In genomic region chr11:51805221-51805981, GRCm38 (mm10) we compare ENCODE assay signal across 8 mouse cellular contexts. TPM values are rescaled to one million over a fixed set of nuclear protein-coding genes. Genes with fewer than 3 reads are reported as not detected.
A peak's percentile ranks its signal among the peaks of the same experiment; 100 is the strongest.
DNase-seq lines count a peak whose midpoint lies in the region; ATAC-seq and TF ChIP-seq lines count a peak whose summit lies in the region.

No protein-coding gene starts in this region.

- peak; percentile 91 for ATAC-seq in forebrain, embryonic 13.5 days
- peak; percentile 84 for ATAC-seq in neural tube, embryonic 14.5 days (ENCODE audit: low read depth)

- 19% methylated on average over 17 of the region's 17 CpGs for whole genome bisulfite sequencing in forebrain, embryonic 13.5 days
- 19% methylated on average over 17 of the region's 17 CpGs for WGBS in lung, adult 2 months
- 22% methylated on average over 17 of the region's 17 CpGs for WGBS in neural tube, embryonic 14.5 days

- no peaks in the 10 kb centered on the region for H3K36me3 ChIP-seq in ES-E14 (ENCODE audit: control insufficient read depth, insufficient read depth, low read length, poor library complexity, severe bottlenecking)
- no peaks in the 10 kb centered on the region for H3K36me3 ChIP-seq in forebrain, embryonic 13.5 days (ENCODE audit: poor library complexity, severe bottlenecking)
- H3K36me3 ChIP-seq in neural tube, embryonic 14.5 days (ENCODE audit: control insufficient read depth, insufficient read depth, low read length) = no peaks in the 10 kb centered on the region
- no peaks in the 10 kb centered on the region for H3K36me3 ChIP-seq in testis, adult 2 months (ENCODE audit: control insufficient read depth, insufficient read depth, low read length)

- peaks cover 0 to 8% of the 10 kb centered on the region in 2 experiments; a peak in 1 of 4 replicates for H3K4me1 ChIP-seq in ES-E14 (ENCODE audit: control insufficient read depth in 2 of 2, insufficient read depth in 2 of 2, low read length in 2 of 2, poor library complexity in 1 of 2)
- peaks cover 5% of the 10 kb centered on the region; the same call in 1 of the 2 replicates for H3K4me1 ChIP-seq in forebrain, embryonic 13.5 days
- 0 out of 2 replicates have a peak, but pooled peaks cover 2% of the 10 kb centered on the region for H3K4me1 ChIP-seq in lung, adult 2 months (ENCODE audit: control insufficient read depth, insufficient read depth, low read length)
- H3K4me1 ChIP-seq in neural tube, embryonic 14.5 days (ENCODE audit: control insufficient read depth, insufficient read depth, low read length) = no peaks in the 10 kb centered on the region
- H3K4me1 ChIP-seq in testis, adult 2 months (ENCODE audit: control insufficient read depth, insufficient read depth, low read length) = peaks cover 6% of the 10 kb centered on the region

- peaks cover 4% of the 10 kb centered on the region; the same call in 1 of the 2 replicates for H3K27me3 ChIP-seq in forebrain, embryonic 13.5 days
- no peaks in the 10 kb centered on the region for H3K27me3 ChIP-seq in neural tube, embryonic 14.5 days (ENCODE audit: control insufficient read depth, insufficient read depth, low read length)
- H3K27me3 ChIP-seq in testis, adult 2 months (ENCODE audit: control insufficient read depth, insufficient read depth, low read length) = no peaks in the 10 kb centered on the region

- H3K9ac ChIP-seq in ES-E14 (ENCODE audit: insufficient read depth, low read depth, low read length, poor library complexity, severe bottlenecking) = peak overlapping the region; percentile 22; the same call in 1 of the 2 replicates
- H3K9ac ChIP-seq in forebrain, embryonic 13.5 days = peak overlapping the region; percentile 51
- peak overlapping the region; percentile 51; the same call in 1 of the 2 replicates for H3K9ac ChIP-seq in neural tube, embryonic 14.5 days (replicated peaks; ENCODE audit: low read depth, low read length)

- peak overlapping the region; percentile 41; the same call in 1 of the 2 replicates for H3K27ac ChIP-seq in ES-E14 (ENCODE audit: insufficient read depth, low read depth, low read length, poor library complexity, severe bottlenecking)
- no peak overlapping the region for H3K27ac ChIP-seq in forebrain, embryonic 13.5 days
- 0 out of 2 replicates have a peak overlapping the region, but pooled peaks have one; percentile 44 for H3K27ac ChIP-seq in neural tube, embryonic 14.5 days (ENCODE audit: low read depth, low read length)
- no peak overlapping the region for H3K27ac ChIP-seq in testis, adult 2 months (ENCODE audit: control insufficient read depth, insufficient read depth, low read depth, low read length)

- 0 out of 2 replicates have a peak, but pooled peaks have one; percentile 21 for TF ChIP-seq POLR2A in lung, adult 2 months (IDR thresholded peaks at IDR 0.05; ENCODE audit: borderline replicate concordance, extremely low read depth, low read depth, low read length)
- TF ChIP-seq POLR2A in testis, adult 2 months (IDR thresholded peaks at IDR 0.05; ENCODE audit: control insufficient read depth, low read depth, low read length) = no peak

- intact Hi-C loops in heart, postnatal 36 days (cut with DNase I) = no loop called here

- peak overlapping the region; percentile 39 to 78 for H3K4me3 ChIP-seq in ES-E14 (ENCODE audit: insufficient read depth in 1 of 2, low read depth in 1 of 2, low read length in 2 of 2, poor library complexity in 1 of 2, severe bottlenecking in 1 of 2)
- H3K4me3 ChIP-seq in forebrain, embryonic 13.5 days = peak overlapping the region; percentile 47
- peak overlapping the region; percentile 75 for H3K4me3 ChIP-seq in lung, adult 2 months (replicated peaks; ENCODE audit: extremely low read depth, low read depth, low read length)
- H3K4me3 ChIP-seq in neural tube, embryonic 14.5 days (ENCODE audit: low read depth, low read length) = peak overlapping the region; percentile 43
- H3K4me3 ChIP-seq in testis, adult 2 months (ENCODE audit: control insufficient read depth, low read depth, low read length) = peak overlapping the region; percentile 79

- H3K9me3 ChIP-seq in ES-E14 (ENCODE audit: control insufficient read depth, insufficient read depth, low read depth, low read length) = no peaks in the 10 kb centered on the region
- H3K9me3 ChIP-seq in forebrain, embryonic 13.5 days (replicated peaks) = no peaks in the 10 kb centered on the region
- no peaks in the 10 kb centered on the region for H3K9me3 ChIP-seq in neural tube, embryonic 14.5 days (ENCODE audit: control insufficient read depth, low read length)

- peak overlapping the region; percentile 74 for H3K4me2 ChIP-seq in forebrain, embryonic 13.5 days
- H3K4me2 ChIP-seq in neural tube, embryonic 14.5 days (ENCODE audit: low read depth, low read length) = peak overlapping the region; percentile 68

- peak; percentile 74 for DNase-seq in ES-E14 (ENCODE audit: low read depth, low spot score)
- DNase-seq in cerebellum, adult 11 months = peak; percentile 62
- DNase-seq in heart, postnatal 36 days = peak; percentile 60 to 65
- DNase-seq in layer of hippocampus, adult 18-20 months (ENCODE audit: low spot score in 2 of 2) = peak; percentile 67 to 78
- DNase-seq in lung, adult 2 months = peak; percentile 68

- no peak for TF ChIP-seq CTCF in lung, adult 2 months (IDR thresholded peaks at IDR 0.05; ENCODE audit: insufficient read depth, low read length)
- no peak for TF ChIP-seq CTCF in testis, adult 2 months (IDR thresholded peaks at IDR 0.05; ENCODE audit: control insufficient read depth, insufficient read depth, insufficient replicate concordance, low read depth, low read length)

- in situ Hi-C loops in ES-E14 (cut with MboI; ENCODE audit: low sequenced_read_pairs in 2 of 2, unreplicated experiment in 2 of 2) = no loop called here

TF ChIP-seq in ES-E14, 5 proteins besides CTCF, POLR2A, EP300 and RAD21:
- peak; percentile 54; the same call in 1 of the 2 replicates for TF ChIP-seq ZNF384 (IDR thresholded peaks at IDR 0.05; ENCODE audit: low read depth, low read length)
- TF ChIP-seq HCFC1 (IDR thresholded peaks at IDR 0.05; ENCODE audit: borderline replicate concordance, insufficient read depth, low read length) = peak; percentile 96
- TF ChIP-seq CHD2 (IDR thresholded peaks at IDR 0.05; ENCODE audit: low read depth, low read length) = no peak

RNA-seq across cellular contexts. Expression of gene Sar1b, which starts 41.9 kb away (rescaled TPM):
- 86.0 and 86.1 TPM in 2 replicates for total RNA-seq in ES-E14 (2012; rRNA removed)
- 140 and 146 TPM in 2 replicates for polyA plus RNA-seq in forebrain, embryonic 13.5 days (2015; fragmentation: Nextera tagmentation; extraction: Ambion mirVana)
- total RNA-seq in heart, postnatal 36 days (2021) = 100 to 1,000 TPM; 127 to 135 TPM
- 10 to 100 TPM; 64.5 to 65.9 TPM for total RNA-seq in layer of hippocampus, adult 18-20 months (2021)
- 13.1 and 24.9 TPM in 2 replicates for polyA plus RNA-seq in lung, adult 2 months (2012; rRNA removed)
- polyA plus RNA-seq in neural tube, embryonic 14.5 days (2014; fragmentation: Nextera tagmentation; extraction: Ambion mirVana) = 228 and 250 TPM in 2 replicates
- 11.8 and 14.9 TPM in 2 replicates for polyA plus RNA-seq in testis, adult 2 months (2012; rRNA removed)

RNA-seq across cellular contexts. Expression of gene Sec24a, which starts 42.0 kb away (rescaled TPM):
- total RNA-seq in ES-E14 (2012; rRNA removed) = 9.3 and 10.9 TPM in 2 replicates
- polyA plus RNA-seq in forebrain, embryonic 13.5 days (2015; fragmentation: Nextera tagmentation; extraction: Ambion mirVana) = 11.0 and 11.7 TPM in 2 replicates
- total RNA-seq in heart, postnatal 36 days (2021) = 10 to 100 TPM; 16.4 to 16.7 TPM
- 10 to 100 TPM; 17.8 to 19.4 TPM for total RNA-seq in layer of hippocampus, adult 18-20 months (2021)
- polyA plus RNA-seq in lung, adult 2 months (2012; rRNA removed) = 11.9 and 12.9 TPM in 2 replicates
- polyA plus RNA-seq in neural tube, embryonic 14.5 days (2014; fragmentation: Nextera tagmentation; extraction: Ambion mirVana) = 21.1 and 22.8 TPM in 2 replicates
- polyA plus RNA-seq in testis, adult 2 months (2012; rRNA removed) = 19.7 and 22.1 TPM in 2 replicates

RNA-seq across cellular contexts. Expression of gene Jade2, which starts 52.1 kb away (rescaled TPM):
- 11.5 and 11.8 TPM in 2 replicates for total RNA-seq in ES-E14 (2012; rRNA removed)
- 0.27 and 0.37 TPM in 2 replicates for polyA plus RNA-seq in forebrain, embryonic 13.5 days (2015; fragmentation: Nextera tagmentation; extraction: Ambion mirVana)
- 10 to 100 TPM in 1 of 2 experiments, 1 to 10 TPM in 1; 9.2 to 11.1 TPM for total RNA-seq in heart, postnatal 36 days (2021)
- 10 to 100 TPM; 54.5 to 60.0 TPM for total RNA-seq in layer of hippocampus, adult 18-20 months (2021)
- polyA plus RNA-seq in lung, adult 2 months (2012; rRNA removed) = 23.6 and 33.3 TPM in 2 replicates
- polyA plus RNA-seq in neural tube, embryonic 14.5 days (2014; fragmentation: Nextera tagmentation; extraction: Ambion mirVana) = 0.44 and 0.52 TPM in 2 replicates
- 2.9 and 3.4 TPM in 2 replicates for polyA plus RNA-seq in testis, adult 2 months (2012; rRNA removed)

Comparison
In these comparisons a context has a peak if more than half of its experiments do, and no peak if none do; other contexts are left out.
1. H3K27ac ChIP-seq: peak in ES-E14 (single experiment) and neural tube, embryonic 14.5 days (single experiment); none in forebrain, embryonic 13.5 days (single experiment) and testis, adult 2 months (single experiment).
2. Peak in every context shown above with its lines, with median percentiles within 50 percentile points of each other: DNase-seq, H3K4me3 ChIP-seq and H3K9ac ChIP-seq.